Mouse (Mus musculus) ES-Bruce4 (cell line): Measurements from ENCODE around the gene 1600012H06Rik.
"Not testable (repeated sequence)": the region's sequence is repeated elsewhere in the genome, so short reads cannot be mapped to it uniquely, and the experiment has no call there.

ENCODE experiments used
- CTCF ChIP-seq: IDR thresholded peaks from one replicate; pipeline ENCODE4 v1.8.1; 2011; ENCODE audit warnings: low read depth, low read length
- EP300 ChIP-seq: IDR thresholded peaks from 2 replicates; pipeline ENCODE4 v1.6.1; 2011; ENCODE audit warnings: low read depth, low read length; ENCODE audit not compliant: insufficient read depth
- POLR2A ChIP-seq: IDR thresholded peaks from one replicate; pipeline ENCODE4 v1.8.1; 2011; ENCODE audit warnings: low read length; ENCODE audit not compliant: insufficient read depth

- TF ChIP-seq CTCF, POLR2A, EP300: not testable (repeated sequence)
Measured at GRCm38 (mm10) chr17:15009088-15009487, 66.1 kb downstream of the 1600012H06Rik start.
